Mouse (Mus musculus) cerebellum, adult 9-11 months (tissue): Measurements from ENCODE around the gene Rab3ip.

Source experiments
- DNase-seq: peaks from one replicate; pipeline ENCODE4 v3.0.0; 2022

Rab3ip gene

DNA sequence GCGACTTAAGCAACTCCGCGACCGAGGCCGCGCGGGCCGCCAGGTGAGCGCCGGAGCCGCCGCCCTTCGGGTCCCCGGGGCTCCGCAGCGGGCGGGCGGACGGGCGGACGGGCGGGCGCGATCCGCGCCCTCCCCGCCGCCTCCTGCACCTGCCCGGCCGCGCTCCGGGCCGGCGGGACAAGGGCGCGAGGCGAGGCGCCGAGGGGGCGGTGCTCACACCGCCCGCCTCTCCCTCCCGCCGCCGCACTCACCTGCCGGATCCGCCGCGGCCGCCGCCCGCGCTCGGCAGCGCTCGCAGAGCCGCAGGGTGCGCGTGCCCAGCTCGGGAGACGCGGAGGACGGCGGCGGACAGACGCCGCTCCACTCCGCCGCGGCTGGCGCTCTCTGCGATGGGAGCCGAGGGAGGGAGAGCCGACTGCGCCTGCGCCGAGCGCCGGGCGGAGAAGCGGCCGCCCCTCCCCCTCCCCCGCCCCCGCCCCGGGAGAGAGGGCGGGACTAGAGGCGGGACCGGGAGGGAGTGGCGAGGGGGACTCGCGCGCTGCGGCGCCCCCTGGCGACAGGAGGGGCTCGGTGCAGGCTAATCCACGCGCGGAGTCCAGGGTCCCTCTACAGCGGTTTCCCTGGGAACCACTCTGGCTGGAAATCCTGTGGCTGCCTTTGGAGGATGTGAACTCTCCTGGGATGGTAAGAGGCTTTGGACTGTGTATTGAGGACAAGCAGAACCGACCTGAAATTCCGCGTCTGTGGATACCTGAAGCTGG is at the start of gene Rab3ip:
TSS of gene Rab3ip (minus strand) at position 761 of the 761 bp plus-strand sequence.
- DNase-seq: peak; percentile 91

DNA sequence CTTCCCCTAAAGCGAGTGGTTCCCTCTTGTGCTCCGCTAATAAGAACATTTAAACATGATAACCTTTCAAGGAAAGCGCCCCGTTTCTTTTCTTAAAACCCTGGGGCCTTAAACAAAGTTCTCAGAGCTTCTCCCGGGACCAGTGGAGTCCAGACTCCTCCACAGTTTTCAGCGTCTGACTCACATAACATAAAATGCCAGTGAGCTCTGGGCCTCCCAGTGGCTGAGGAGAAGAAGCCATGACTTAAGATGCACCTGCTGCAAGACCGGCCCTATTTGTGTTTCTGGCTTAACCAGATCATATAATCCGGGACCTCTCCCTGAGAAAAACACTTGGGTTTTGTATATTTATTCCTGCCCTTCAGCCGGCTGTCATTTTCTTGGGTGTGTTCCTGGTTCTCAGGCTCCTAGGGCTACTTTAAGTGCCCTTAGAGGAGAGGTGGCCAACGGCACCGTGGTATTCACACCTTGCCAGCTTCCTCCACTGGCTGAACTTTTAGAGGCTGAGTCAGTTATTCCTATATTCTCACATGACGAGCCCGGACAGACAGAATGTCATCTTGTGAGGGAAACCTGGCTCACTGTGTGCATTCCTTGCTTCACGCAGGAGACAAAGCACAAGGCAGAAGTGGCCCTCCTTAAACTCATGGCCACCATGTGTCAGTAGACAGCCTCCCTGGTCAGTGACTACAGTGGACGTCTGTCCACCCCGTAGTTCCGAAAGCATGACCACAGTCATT is 48.3 kb upstream of the Rab3ip start:
- no peak for DNase-seq

DNA sequence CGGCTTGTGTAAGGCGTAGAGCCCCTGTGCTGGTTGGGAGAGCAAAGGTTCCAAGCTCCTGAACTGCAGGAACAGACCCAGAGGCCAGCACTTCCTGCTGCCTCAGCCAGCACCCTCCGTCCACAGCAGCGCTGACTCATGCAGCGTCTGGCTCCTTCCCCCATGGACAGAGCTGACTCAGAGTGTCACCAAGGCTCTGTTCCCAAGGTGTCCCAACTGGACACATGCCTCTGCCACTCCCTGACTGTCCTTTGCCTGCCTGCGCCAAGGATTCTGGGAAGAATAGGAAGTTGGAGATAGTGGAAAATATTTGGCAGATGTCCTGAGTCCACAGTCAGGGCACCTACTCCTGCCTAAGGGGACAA is 45.6 kb upstream of the Rab3ip start:
- DNase-seq: no peak

DNA sequence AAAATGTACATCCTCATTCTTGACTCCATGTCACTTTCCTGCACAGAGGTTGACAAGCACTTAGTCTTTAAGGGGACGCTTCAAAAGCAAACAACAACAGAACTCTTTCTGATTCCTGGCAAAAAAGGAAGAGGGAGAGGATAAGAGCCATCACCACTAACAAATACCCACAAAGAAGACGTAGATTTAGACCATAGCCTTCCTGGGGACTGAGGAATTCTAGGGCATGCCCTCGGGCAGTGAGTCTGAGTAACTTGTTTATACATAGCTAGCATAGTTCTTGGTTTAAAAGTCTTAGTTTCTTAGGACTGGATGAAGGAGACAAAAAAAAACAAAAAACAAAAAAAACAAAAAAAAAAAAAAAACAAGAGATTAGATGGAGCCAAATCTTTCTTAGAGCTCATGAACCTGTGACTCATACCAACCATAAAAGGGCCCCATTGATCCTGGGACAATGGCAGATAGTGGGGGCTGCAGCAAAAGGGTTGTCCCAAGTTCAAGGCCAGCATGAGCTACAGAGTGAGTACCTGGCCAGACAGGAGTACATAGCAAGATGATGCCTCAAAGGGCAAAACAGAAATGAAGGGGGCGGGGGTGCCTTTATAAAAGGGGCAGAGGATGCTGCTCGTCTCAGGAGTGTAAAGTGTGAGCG is 45.1 kb upstream of the Rab3ip start:
- DNase-seq: no peak

DNA sequence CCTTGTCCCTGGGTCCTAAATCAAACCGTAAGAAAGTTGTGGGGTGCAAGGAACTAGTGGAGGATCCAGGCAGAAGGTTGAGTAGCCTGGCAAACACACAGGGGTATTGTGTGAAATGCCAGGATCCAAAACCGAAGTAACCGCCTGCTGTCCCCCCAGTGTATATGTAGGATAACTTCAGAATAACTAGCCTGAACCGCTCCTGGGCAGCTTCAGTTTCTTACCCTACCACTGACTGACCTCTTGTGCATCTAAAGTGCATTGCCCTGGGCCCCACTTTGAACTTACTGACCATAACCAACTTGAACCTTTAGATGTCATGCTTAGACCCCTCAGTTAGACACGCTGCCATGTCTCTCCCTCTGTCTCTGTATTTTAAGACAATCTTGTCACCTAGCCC is 44.6 kb upstream of the Rab3ip start:
- no peak for DNase-seq

DNA sequence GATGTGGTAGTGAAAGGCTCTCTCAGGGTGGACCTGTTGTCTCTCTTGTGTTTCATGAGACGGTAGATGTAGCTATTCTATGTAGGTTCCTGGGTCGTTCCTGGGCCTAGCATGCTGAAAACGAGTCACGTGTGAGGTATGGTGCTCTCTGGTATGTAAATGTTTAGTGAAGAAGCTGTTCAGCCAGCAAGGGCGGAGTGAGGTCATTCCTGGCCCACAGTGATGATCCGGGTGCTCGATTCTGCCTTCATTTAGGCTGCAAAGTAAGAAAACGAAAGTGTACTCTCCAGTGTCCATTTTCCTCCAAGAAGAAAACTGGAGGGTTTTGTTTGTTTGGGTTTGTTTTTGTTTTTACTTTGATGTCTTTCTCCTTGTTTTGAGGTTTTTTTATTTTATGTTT is 43.4 kb upstream of the Rab3ip start:
- no peak for DNase-seq

DNA sequence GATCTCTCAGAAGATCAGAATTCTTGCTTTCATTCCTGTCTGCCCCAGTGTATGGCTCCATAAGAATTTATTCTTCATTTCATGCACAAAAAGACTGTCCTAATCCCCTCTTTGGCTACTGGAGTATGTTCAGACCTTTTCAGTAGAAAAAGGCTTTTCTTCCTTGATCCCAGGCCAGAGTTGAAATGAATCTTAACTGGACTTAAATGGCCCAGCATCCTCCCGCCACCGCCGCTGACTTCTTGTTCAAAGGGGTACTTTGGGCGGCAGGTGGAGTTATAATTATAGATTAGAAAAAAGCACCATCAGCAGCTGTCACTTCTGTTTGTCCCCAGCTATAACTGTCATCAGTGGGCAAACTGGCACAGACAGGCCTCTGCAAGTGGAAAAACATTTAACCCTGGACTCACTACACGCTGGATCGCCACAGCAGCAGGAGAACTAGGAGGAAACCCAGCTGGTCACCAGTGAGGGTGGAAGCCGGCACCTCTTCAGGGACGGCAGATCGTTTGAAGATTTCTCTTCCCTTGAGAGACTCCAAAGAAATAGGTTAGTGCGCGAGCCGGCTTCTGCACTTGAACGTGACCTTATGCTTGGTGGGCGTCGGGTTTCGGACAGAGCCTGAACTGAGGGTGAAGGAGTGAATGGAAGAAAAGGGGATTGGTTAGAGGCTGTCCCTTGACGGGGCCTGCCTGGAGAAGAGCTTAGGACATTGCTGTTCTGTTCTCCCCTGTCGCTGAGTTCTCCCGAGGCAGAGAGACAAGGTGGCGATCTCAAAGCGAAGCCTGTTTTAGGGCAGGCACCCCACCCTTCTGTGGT is 35.9 kb upstream of the Rab3ip start, which contains the start of gene Best3:
TSS of gene Best3 (plus strand) at position 51 of the 819 bp plus-strand sequence.
- no peak for DNase-seq

DNA sequence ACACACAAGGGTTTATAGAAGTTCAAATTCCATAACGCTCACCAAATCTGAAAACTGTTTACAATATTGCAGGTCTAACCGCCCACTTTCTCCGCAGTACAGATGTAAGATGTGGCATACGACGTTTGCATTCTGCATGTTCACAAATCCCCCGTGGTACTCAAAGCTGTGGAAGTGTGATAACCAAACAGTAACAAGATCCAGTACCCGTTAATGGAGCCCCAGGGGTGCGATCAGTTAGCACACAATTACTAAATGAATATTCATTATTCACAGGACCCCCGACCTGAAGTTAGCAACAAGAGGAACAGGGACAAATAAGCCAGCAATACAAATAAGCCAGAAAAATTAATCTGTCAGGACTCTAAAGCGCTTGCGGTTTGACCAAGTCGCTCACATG is 34.3 kb upstream of the Rab3ip start:
- no peak for DNase-seq

DNA sequence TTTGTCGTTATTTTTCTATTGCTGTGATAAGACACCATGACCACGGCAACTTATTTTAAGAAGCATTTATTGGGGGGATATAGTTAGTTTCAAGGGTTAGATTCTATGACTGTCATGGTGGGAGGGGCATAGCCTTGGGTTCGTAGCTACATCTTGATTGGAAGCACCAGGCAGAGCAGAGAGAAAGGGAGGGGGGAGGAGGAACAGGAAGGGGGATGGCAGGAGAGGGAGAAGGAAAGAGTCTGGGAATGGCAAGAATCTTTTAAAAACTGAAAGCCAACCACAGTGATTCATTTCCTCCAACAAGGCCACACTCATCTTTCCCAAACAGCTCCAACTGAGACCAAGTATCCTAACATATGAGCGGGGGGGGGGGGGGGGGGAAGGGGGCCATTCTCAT is 32.0 kb upstream of the Rab3ip start:
- no peak for DNase-seq

DNA sequence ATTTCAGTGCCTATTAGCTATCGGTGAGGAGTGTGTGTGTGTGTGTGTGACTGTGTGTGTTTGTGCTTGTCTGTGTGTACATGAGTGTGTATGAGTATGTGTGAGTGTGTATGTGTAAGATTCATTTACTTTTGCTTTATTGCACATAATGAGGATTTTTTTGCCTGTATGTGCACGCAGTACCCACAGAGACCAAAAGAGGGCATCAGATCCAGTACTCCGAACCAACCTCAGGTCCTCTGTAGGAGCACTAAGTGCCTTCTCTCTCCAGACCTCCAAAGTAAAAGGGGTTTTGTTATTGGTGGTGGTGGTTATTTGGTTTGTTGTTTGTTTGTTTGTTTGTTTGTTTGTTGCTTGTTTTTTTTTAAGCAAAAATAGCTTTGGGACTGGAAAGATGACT is 30.3 kb upstream of the Rab3ip start:
- no peak for DNase-seq

DNA sequence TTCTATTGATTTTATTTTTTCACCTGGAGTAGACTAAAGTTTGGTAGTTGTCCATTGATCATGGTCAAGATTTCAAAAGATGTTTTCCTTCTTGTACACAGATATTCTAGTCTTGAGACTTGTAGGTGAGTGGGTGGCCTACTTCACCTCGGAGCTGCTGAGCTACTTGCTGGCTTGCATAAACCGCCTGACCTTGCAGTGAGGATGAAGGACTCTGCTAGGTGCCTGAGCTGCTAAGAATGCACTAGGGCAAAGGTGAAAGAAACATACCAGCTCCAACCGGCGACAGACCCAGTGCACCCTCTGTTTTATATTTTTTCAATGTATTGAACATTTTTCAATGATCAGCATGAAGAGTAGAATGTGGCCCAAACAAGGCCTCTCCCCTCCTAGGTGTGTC is 29.7 kb upstream of the Rab3ip start:
- no peak for DNase-seq

DNA sequence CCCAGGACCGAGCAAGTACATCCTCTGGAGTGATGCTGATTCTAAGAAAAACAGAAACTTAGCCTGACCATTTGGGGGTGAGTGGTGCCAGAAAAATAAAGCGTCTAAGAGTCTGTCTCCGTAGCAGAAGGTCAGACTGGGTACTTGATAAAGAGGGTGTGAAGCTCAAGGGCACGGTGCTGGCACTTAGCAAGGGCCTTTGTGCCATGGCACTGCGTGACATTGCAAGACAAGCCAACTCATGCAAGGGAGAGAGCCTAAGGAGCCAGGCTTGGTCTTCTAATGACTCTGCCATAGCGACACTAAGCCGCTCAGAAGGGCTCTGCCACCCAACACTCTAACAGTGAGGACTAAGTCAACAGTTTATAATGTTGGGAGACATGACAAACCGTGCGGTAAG is 28.3 kb upstream of the Rab3ip start:
- no peak for DNase-seq

DNA sequence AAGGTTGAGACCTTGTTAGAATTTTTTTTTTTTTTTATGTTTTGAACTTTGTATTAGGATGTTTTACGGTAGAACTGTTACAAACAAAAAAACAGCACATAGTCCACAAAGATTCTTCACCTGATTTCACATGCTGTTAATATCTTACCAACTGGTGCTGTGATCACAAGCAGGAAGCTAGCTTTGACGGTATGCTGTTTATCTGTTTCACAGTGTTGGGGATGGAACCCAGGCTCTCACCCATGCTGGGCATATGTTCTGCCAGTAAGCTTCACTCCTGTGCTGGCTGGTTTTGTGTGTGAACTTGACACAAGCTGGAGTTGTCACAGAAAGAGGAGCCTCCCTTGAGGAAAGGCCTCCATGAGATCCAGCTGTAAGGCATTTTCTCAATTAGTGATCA is 27.3 kb upstream of the Rab3ip start:
- DNase-seq: no peak

DNA sequence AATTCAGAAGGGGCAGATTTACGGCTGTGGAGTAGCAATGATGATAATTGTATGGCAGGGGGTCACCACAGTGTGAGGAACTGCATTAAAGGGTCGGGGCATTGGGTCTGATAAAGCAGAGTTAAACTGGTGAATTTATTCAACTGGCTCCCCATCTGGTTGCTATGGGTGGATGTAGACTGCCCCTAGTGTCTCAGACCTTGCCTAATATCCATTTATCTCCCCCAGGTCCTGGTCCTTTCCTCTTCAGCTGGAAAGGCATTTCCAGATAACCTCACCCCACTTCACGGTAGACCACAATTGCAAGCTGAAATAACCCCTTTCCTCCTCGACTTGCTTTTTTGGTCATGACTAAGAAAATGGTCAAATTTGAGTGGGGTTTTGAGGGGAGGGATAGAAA is 26.9 kb upstream of the Rab3ip start:
- DNase-seq: no peak

DNA sequence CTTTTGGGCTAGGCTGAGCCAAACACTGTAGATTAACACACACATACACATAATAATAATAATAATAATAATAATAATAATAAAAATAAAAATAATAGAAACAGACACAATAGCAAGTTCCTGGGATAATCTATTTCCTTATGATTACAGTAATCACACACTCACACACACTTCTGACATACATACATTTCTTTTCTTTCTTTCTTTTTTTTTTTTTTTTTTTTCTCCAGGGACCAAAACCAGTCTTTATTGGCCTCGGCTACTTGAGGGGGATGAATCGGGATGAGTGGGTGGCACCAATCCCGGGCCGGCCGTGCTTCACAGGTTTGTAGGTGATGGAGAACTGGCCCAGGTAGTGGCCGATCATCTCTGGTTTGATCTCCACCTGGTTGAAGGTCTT is 21.9 kb upstream of the Rab3ip start, which contains the start of gene Gm10271:
TSS of gene Gm10271 (minus strand) at position 101 of the 400 bp plus-strand sequence.
- DNase-seq: no peak

DNA sequence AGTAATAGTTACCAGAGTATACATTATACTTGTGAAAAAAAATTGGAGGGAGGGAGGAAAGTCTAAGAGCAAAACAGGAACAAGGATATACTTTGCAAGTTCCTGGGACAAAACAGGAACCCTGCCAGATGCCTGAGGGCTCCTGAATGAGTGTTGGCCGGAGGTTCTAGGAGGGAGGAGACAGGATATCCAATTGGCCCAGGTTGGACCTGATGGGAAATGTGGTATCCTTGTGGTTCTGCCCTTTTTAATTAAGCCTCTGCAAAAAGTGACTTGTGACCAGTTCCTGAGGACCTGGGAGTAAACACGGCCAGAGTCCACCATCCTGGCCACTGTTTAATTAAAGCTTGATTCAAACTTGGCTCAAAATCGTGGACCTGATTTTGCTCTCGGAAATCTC is 18.2 kb upstream of the Rab3ip start:
- no peak for DNase-seq

DNA sequence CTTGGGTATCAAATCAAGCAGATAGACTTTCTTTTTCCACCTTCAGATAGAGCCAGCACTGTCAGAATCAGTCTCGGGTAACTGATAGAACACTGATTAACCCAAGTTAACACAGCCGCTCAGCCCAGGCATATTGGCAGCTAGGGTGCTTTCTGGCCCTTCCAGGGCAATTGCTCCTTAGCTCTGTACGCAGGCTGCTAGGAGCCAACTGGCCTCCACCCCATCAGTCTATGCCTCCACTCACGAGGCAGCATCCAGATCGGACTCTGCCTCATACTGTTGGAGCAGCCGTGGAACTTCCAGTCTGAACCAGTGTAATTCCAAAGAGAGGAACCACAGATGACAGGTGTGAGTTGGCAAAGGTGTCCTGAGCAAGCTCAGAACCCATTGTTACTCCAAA is 15.5 kb upstream of the Rab3ip start:
- no peak for DNase-seq

DNA sequence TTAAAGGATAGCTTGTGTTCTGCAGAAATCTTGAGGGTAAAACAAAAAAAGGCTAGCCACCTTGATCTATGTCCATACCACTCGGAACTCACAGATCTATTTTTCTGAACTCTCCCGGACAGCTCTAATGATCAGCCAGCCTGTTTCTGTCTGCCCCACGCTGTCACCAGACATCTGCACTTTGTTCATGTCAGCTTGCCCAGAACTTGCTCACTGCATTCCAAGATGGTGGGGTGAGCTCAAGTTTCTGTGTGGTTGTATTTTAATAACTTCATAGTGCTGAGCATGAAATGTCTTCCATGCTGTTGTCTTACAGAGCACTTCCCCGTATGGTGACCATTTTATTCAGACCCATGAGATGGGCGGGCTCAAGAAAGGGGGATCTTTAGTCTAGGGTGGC is 14.7 kb upstream of the Rab3ip start:
- DNase-seq: no peak

DNA sequence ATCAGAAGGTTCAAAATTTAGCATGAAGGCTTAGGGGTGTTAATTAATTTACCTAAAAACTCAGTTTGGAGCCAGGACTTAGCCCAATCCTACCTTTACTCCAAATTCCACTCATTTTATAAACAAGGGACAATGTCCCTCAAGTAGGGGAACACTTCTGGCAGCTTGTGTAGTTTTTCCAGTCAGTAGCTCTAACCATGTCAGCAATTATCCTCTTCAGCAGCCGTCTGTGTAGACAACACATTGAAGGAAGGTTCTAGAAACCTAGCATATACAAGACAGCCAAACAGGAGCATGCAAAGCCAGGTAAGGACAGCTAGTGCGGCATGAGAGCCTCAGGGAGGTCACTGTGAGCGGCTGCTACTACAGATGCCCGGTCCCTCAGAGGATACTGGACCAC is 14.0 kb upstream of the Rab3ip start:
- DNase-seq: no peak

DNA sequence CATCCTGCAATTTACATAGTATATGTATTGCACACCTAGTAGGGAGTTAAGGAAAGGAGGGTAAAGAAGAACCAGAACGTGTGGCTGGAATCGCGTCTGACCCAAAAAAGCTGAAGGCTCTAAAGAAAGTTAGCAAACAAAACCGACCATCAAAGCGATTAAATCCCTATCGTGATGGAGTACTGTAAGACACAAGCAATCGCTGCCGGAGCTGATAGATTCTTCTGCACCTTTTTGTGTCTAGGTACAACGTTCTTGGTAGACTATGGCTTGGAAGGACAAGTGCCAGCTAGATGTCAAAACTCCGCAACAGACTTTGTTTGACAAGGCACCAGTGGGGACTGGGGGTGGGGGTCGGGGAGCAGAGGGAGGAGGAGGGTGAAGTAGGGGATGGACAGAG is 13.5 kb upstream of the Rab3ip start:
- DNase-seq: no peak

DNA sequence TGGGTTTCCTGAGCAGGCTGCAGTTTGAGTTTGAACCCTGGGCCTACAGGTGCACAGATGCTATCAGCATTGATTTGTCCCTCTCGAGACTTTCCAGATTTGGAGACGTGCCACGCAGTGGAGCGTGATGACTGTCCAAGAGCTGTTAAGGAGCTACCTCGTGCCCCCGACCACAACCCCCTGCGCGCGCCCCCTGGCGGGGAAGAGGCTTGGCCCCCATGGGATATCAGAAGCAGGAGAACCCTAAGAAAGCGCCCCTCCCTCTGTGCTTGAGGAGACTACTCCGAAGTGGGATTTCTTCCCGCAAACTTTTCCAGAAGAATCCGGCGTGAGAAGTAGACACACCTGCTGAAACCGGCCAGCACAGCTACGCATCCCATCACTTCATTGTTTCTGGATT is 12.2 kb upstream of the Rab3ip start:
- DNase-seq: no peak

DNA sequence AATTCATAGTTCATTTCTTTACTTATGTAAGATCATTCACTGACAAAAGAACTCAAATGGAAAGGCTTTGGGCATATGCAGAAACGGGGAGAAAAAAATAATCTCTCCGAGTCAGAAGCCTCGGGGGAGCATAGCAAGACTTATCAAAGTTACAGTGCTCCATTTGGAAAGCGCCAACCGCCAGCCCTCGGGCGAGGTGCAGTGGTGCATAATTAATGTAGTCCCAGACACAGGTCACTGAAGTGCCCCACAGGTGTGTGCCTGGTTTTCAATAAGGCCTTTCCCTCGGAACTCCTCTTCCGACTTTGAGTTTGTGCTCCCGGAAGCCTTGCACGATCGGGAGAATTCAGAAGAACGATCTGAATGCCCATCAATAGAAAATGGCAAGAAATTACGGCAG is 11.6 kb upstream of the Rab3ip start:
- DNase-seq: no peak

DNA sequence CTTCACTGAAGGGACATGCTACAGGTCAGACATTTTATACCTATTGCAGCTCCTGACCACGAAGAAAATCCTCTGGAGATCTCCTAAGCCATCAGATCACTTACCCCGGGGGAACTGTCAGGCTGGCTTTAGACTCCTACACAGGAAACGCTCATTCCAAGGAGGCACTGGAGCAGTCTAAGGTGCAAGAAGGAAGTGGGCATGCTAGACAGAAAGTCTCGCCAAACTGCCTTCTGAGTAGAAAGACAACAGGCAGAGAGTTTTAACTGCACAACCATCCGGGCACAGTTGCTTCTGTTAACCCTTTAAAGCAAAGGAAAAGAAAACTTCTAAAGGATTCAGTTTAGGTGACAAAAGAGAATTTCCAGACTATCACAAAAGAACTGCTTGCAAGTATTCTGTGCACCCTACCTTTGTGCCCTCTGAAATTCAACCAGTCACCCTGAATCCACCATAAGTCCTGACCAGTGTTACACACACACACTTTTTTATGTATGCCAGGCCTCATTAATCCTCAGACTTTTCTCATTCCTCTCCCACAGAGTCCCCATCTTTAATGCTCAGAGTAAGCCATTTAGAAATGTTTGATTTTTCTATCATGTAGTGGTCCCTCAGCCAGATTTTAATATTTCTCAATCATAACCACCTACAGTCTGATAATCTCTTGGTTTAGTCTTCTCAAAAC is 7.4 kb upstream of the Rab3ip start:
- DNase-seq: no peak
